Mouse (Mus musculus) stomach, embryonic 16.5 days (tissue): Measurements from ENCODE around the gene Ddx19b. TPM values are rescaled to one million over a fixed set of nuclear protein-coding genes. Genes with fewer than 3 reads are reported as not detected.
"Not testable (repeated sequence)": the region's sequence is repeated elsewhere in the genome, so short reads cannot be mapped to it uniquely, and the experiment has no call there.

Source experiments
- ATAC-seq: fragments of 200-750 bp; cut with Nextera tagmentation; 2 replicates; pipeline ENCODE4 v1.8.0; 2017; ENCODE audit warnings: moderate number of reproducible peaks, moderate TSS enrichment; ENCODE audit not compliant: insufficient read depth, low FRiP score
- H3K27ac ChIP-seq: fragments of 300-500 bp; sonication (generic); 2 replicates; pipeline ENCODE4 v1.5.1; 2014; ENCODE audit warnings: low read length
- H3K27me3 ChIP-seq: fragments of 300-500 bp; sonication (generic); 2 replicates; pipeline ENCODE4 v1.6.1; 2014; ENCODE audit warnings: low read length, control low read depth, mixed read lengths; ENCODE audit not compliant: control insufficient read depth, insufficient read depth
- H3K36me3 ChIP-seq: fragments of 300-500 bp; sonication (generic); 2 replicates; pipeline ENCODE4 v1.6.1; 2014; ENCODE audit warnings: low read length; ENCODE audit not compliant: control insufficient read depth, insufficient read depth
- H3K4me1 ChIP-seq: fragments of 300-500 bp; sonication (generic); 2 replicates; pipeline ENCODE4 v1.6.1; 2014; ENCODE audit warnings: low read length, control low read depth, mixed read lengths; ENCODE audit not compliant: control insufficient read depth, insufficient read depth
- H3K4me2 ChIP-seq: fragments of 300-500 bp; sonication (generic); 2 replicates; pipeline ENCODE4 v1.6.1; 2014; ENCODE audit warnings: low read depth, low read length, mixed read lengths
- H3K4me3 ChIP-seq: fragments of 300-500 bp; sonication (generic); replicated peaks from 2 replicates; pipeline ENCODE4 v1.5.1; 2014; ENCODE audit warnings: mild to moderate bottlenecking, low read length
- H3K9ac ChIP-seq: fragments of 300-500 bp; sonication (generic); 2 replicates; pipeline ENCODE4 v1.6.1; 2014; ENCODE audit warnings: low read length
- H3K9me3 ChIP-seq: fragments of 300-500 bp; sonication (generic); replicated peaks from 2 replicates; pipeline ENCODE4 v1.6.1; 2016; ENCODE audit warnings: low read length, control low read depth; ENCODE audit not compliant: control insufficient read depth
- WGBS: fragments of 180-500 bp; shearing (Covaris S2); extraction: QIAGEN DNeasy Blood & Tissue Kit; methylation state at CpG from one replicate; pipeline ENCODE4 v1.1.7; 2014; 5-methylcytosine and 5-hydroxymethylcytosine counted together
- polyA plus RNA-seq: library from polyadenylated mRNA; unstranded; fragments of >200 nt; fragmentation: Nextera tagmentation; extraction: Ambion mirVana; gene quantifications from 2 replicates; pipeline ENCODE4 v1.2.1, GENCODE M21; 2015

Gene Ddx19b
- polyA plus RNA-seq, 1 experiment from 2014 or later, result 6.9 TPM

- 88% methylated on average over 8 of the region's 8 CpGs for WGBS
- not testable (repeated sequence) for H3K4me2 ChIP-seq, H3K4me3 ChIP-seq, H3K27ac ChIP-seq, ATAC-seq, H3K9me3 ChIP-seq, H3K4me1 ChIP-seq, H3K27me3 ChIP-seq, H3K9ac ChIP-seq
- H3K36me3 ChIP-seq, result peaks cover 11% of the 10 kb centered on the region
Measured at GRCm38 (mm10) chr8:110976532-110976931, 55.0 kb downstream of the Ddx19b start.

GRCm38 (mm10) chr8:110969910-110970770 lies 61.4 kb downstream of the Ddx19b start:
- H3K9ac ChIP-seq, result peak overlapping the region; percentile 75
- no peak overlapping the region for H3K27ac ChIP-seq
- H3K4me1 ChIP-seq, result peaks cover 7% of the 10 kb centered on the region
- peak; percentile 95 for ATAC-seq
- H3K4me2 ChIP-seq, result peak overlapping the region; percentile 75
- H3K9me3 ChIP-seq, result no peaks in the 10 kb centered on the region
- peaks cover 4% of the 10 kb centered on the region for H3K36me3 ChIP-seq
- 9% methylated on average over 45 of the region's 45 CpGs for WGBS
- H3K27me3 ChIP-seq, result no peaks in the 10 kb centered on the region
- H3K4me3 ChIP-seq, result peak overlapping the region; percentile 58

- H3K27ac ChIP-seq, result no peak overlapping the region
- no peak overlapping the region for H3K4me3 ChIP-seq
- no peak for ATAC-seq
- H3K27me3 ChIP-seq, result no peaks in the 10 kb centered on the region
- peaks cover 9% of the 10 kb centered on the region for H3K4me1 ChIP-seq
- WGBS, result 78% methylated on average over 9 of the region's 9 CpGs
- H3K4me2 ChIP-seq, result no peak overlapping the region
- no peaks in the 10 kb centered on the region for H3K36me3 ChIP-seq
- no peak overlapping the region for H3K9ac ChIP-seq
- no peaks in the 10 kb centered on the region for H3K9me3 ChIP-seq
Measured at GRCm38 (mm10) chr8:110967326-110967725, 64.2 kb downstream of the Ddx19b start.

GRCm38 (mm10) chr8:110966586-110966985 lies 65.0 kb downstream of the Ddx19b start:
- ATAC-seq, result no peak
- WGBS, result 80% methylated on average over 8 of the region's 8 CpGs
- H3K36me3 ChIP-seq, result no peaks in the 10 kb centered on the region
- peaks cover 9% of the 10 kb centered on the region for H3K4me1 ChIP-seq
- no peaks in the 10 kb centered on the region for H3K27me3 ChIP-seq
- no peaks in the 10 kb centered on the region for H3K9me3 ChIP-seq
- H3K27ac ChIP-seq, result no peak overlapping the region
- no peak overlapping the region for H3K9ac ChIP-seq
- no peak overlapping the region for H3K4me2 ChIP-seq
- no peak overlapping the region for H3K4me3 ChIP-seq

GRCm38 (mm10) chr8:110965594-110965993 lies 66.0 kb downstream of the Ddx19b start:
- 53% methylated on average over 7 of the region's 7 CpGs for WGBS
- Histone ChIP-seq H3K4me1 (peaks cover 9% of the 10 kb centered on the region), H3K4me2 (no peak overlapping the region), H3K4me3 (no peak overlapping the region), H3K9me3 (no peaks in the 10 kb centered on the region), H3K27me3 (no peaks in the 10 kb centered on the region), H3K9ac (no peak overlapping the region), H3K36me3 (no peaks in the 10 kb centered on the region), H3K27ac (no peak overlapping the region)
- ATAC-seq, result peak; percentile 30; the same call in 1 of the 2 replicates

- no peaks in the 10 kb centered on the region for H3K36me3 ChIP-seq
- no peaks in the 10 kb centered on the region for H3K9me3 ChIP-seq
- H3K4me3 ChIP-seq, result no peak overlapping the region
- no peak for ATAC-seq
- 67% methylated on average over 7 of the region's 7 CpGs for WGBS
- no peak overlapping the region for H3K4me2 ChIP-seq
- no peak overlapping the region for H3K9ac ChIP-seq
- no peak overlapping the region for H3K27ac ChIP-seq
- no peaks in the 10 kb centered on the region for H3K27me3 ChIP-seq
- peaks cover 9% of the 10 kb centered on the region for H3K4me1 ChIP-seq
Measured at GRCm38 (mm10) chr8:110964666-110965065, 66.9 kb downstream of the Ddx19b start.

- H3K27ac ChIP-seq, result no peak overlapping the region
- H3K9ac ChIP-seq, result no peak overlapping the region
- 89% methylated on average over 2 of the region's 2 CpGs for WGBS
- peaks cover 9% of the 10 kb centered on the region for H3K4me1 ChIP-seq
- H3K4me3 ChIP-seq, result no peak overlapping the region
- no peaks in the 10 kb centered on the region for H3K9me3 ChIP-seq
- no peaks in the 10 kb centered on the region for H3K36me3 ChIP-seq
- no peak overlapping the region for H3K4me2 ChIP-seq
- no peaks in the 10 kb centered on the region for H3K27me3 ChIP-seq
- no peak for ATAC-seq
Measured at GRCm38 (mm10) chr8:110963051-110963450, 68.5 kb downstream of the Ddx19b start.

GRCm38 (mm10) chr8:110959906-110960305 lies 71.6 kb downstream of the Ddx19b start:
- no peak overlapping the region for H3K27ac ChIP-seq
- no peaks in the 10 kb centered on the region for H3K4me1 ChIP-seq
- H3K9ac ChIP-seq, result no peak overlapping the region
- no peak overlapping the region for H3K4me2 ChIP-seq
- no peaks in the 10 kb centered on the region for H3K27me3 ChIP-seq
- 90% methylated on average over 6 of the region's 6 CpGs for WGBS
- no peaks in the 10 kb centered on the region for H3K9me3 ChIP-seq
- 0 out of 2 replicates have a peak, but pooled peaks cover 9% of the 10 kb centered on the region for H3K36me3 ChIP-seq
- H3K4me3 ChIP-seq, result no peak overlapping the region
- no peak for ATAC-seq

GRCm38 (mm10) chr8:110959071-110959780 lies 72.3 kb downstream of the Ddx19b start:
- no peak for ATAC-seq
- Histone ChIP-seq H3K27ac (no peak overlapping the region), H3K4me3 (no peak overlapping the region), H3K36me3 (0 out of 2 replicates have a peak, but pooled peaks cover 9% of the 10 kb centered on the region), H3K4me2 (no peak overlapping the region), H3K4me1 (no peaks in the 10 kb centered on the region), H3K9ac (no peak overlapping the region), H3K27me3 (no peaks in the 10 kb centered on the region), H3K9me3 (no peaks in the 10 kb centered on the region)
- WGBS, result 94% methylated on average over 12 of the region's 12 CpGs
